Mouse (Mus musculus): ENCODE results near the gene Csf1.

Gene Csf1

GRCm38 (mm10) chr3:107781304-107781703 is 21.0 kb upstream of the Csf1 start:
- no peak for DNase-seq (ENCODE audit: low spot score)

- DNase-seq (ENCODE audit: low spot score): no peak
Observed at GRCm38 (mm10) chr3:107778016-107778415, 17.7 kb upstream of the Csf1 start.

- DNase-seq (ENCODE audit: low spot score): no peak
Observed at GRCm38 (mm10) chr3:107776295-107776694, 16.0 kb upstream of the Csf1 start.

GRCm38 (mm10) chr3:107775736-107776135 is 15.5 kb upstream of the Csf1 start:
- DNase-seq (ENCODE audit: low spot score): no peak

- DNase-seq (ENCODE audit: low spot score): no peak
Observed at GRCm38 (mm10) chr3:107775056-107775455, 14.8 kb upstream of the Csf1 start.

- no peak for DNase-seq (ENCODE audit: low spot score)
Observed at GRCm38 (mm10) chr3:107772860-107773259, 12.6 kb upstream of the Csf1 start.

- no peak for DNase-seq (ENCODE audit: low spot score)
Observed at GRCm38 (mm10) chr3:107769692-107770091, 9.4 kb upstream of the Csf1 start.

GRCm38 (mm10) chr3:107768104-107768989 is 8.1 kb upstream of the Csf1 start:
- DNase-seq (ENCODE audit: low spot score): no peak

GRCm38 (mm10) chr3:107766804-107767203 is 6.5 kb upstream of the Csf1 start:
- DNase-seq (ENCODE audit: low spot score): no peak

GRCm38 (mm10) chr3:107765979-107766378 is 5.7 kb upstream of the Csf1 start:
- DNase-seq (ENCODE audit: low spot score): no peak

GRCm38 (mm10) chr3:107763552-107763951 is 3.3 kb upstream of the Csf1 start:
- no peak for DNase-seq (ENCODE audit: low spot score)

- DNase-seq (ENCODE audit: low spot score): no peak
Observed at GRCm38 (mm10) chr3:107761446-107761845, 1.2 kb upstream of the Csf1 start.

- no peak for DNase-seq (ENCODE audit: low spot score)
Observed at GRCm38 (mm10) chr3:107760771-107761170, 502 bp upstream of the Csf1 start.

GRCm38 (mm10) chr3:107758638-107759037 is 1.6 kb downstream of the Csf1 start:
- no peak for DNase-seq (ENCODE audit: low spot score)

GRCm38 (mm10) chr3:107758176-107758575 is 2.1 kb downstream of the Csf1 start:
- DNase-seq (ENCODE audit: low spot score): no peak

GRCm38 (mm10) chr3:107757365-107758129 is 2.7 kb downstream of the Csf1 start:
- DNase-seq (ENCODE audit: low spot score): no peak

- DNase-seq (ENCODE audit: low spot score): no peak
Observed at GRCm38 (mm10) chr3:107756481-107756866, 3.8 kb downstream of the Csf1 start.

- no peak for DNase-seq (ENCODE audit: low spot score)
Observed at GRCm38 (mm10) chr3:107755702-107756480, 4.4 kb downstream of the Csf1 start.

- DNase-seq (ENCODE audit: low spot score): no peak
Observed at GRCm38 (mm10) chr3:107754632-107755031, 5.6 kb downstream of the Csf1 start.

GRCm38 (mm10) chr3:107751607-107752006 is 8.7 kb downstream of the Csf1 start:
- DNase-seq (ENCODE audit: low spot score): no peak

GRCm38 (mm10) chr3:107750775-107751540 is 9.3 kb downstream of the Csf1 start:
- DNase-seq (ENCODE audit: low spot score): no peak

GRCm38 (mm10) chr3:107749446-107749845 is 10.8 kb downstream of the Csf1 start:
- DNase-seq (ENCODE audit: low spot score): no peak
